Mouse (Mus musculus): Measurements from ENCODE around the gene Ldhb. TPM values are rescaled to one million over a fixed set of nuclear protein-coding genes. Genes with fewer than 3 reads are reported as not detected.
"Not testable (repeated sequence)": the region's sequence is repeated elsewhere in the genome, so short reads cannot be mapped to it uniquely, and the experiment has no call there.

Gene Ldhb
- polyA plus RNA-seq, 1 experiment from 2014 or later = 486 TPM

DNA sequence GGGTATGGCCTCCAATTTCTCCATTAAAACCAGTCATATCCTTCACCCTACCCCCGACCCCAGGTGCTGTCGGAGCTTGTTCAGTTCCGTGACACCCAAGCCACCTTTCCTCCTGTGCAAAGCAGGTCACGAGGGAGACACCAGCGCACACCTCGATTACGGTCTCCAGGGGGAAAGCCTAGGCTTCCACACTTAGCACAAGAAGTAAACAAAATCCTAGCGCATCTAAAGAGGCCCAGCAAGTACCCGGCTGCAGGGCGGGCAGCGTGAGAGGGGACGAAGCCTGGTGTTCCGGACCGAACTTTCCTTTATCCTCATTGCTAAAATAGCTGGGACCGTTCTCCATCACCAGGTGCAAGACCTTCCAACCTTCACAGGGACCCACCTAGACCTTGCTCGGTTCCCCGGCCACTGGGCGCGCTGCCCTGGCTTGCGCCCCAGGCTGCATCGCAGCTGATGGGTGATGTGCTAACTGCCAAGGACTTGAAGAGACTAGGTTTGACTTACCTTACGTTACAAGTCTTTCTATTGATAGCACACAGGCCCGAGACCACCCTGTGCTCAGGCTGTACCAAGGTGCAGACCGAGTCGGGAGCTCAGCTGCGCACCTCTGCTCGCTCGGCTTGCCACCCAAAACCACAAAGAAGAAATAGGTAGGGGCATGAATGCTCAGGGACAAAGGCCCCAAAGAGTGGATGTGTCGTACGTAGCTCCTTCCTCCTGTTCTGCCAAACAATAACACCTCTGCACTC, 548 bp downstream of the Ldhb start:
- H3K4me2 ChIP-seq (ENCODE audit: low read length) = peak overlapping the region; percentile 92
- H3K27ac ChIP-seq (replicated peaks; ENCODE audit: low read depth, low read length) = peak overlapping the region; percentile 65
- 0 out of 2 replicates have a peak, but pooled peaks cover 3% of the 10 kb centered on the region for H3K27me3 ChIP-seq (ENCODE audit: control insufficient read depth, insufficient read depth, low read length)
- peaks cover 14% of the 10 kb centered on the region for H3K4me1 ChIP-seq (ENCODE audit: control insufficient read depth, insufficient read depth, low read length)
- DNase-seq (peak; percentile 61), ATAC-seq (ENCODE audit: low FRiP score, low TSS enrichment) (peak; percentile 72)
- peak overlapping the region; percentile 74 for H3K9ac ChIP-seq (replicated peaks; ENCODE audit: low read length)
- H3K4me3 ChIP-seq (replicated peaks; ENCODE audit: low read depth, low read length) = peak overlapping the region; percentile 58
- WGBS = 1% methylated on average over 30 of the region's 30 CpGs
- peaks cover 11% of the 10 kb centered on the region; the same call in 1 of the 2 replicates for H3K36me3 ChIP-seq (ENCODE audit: control insufficient read depth, insufficient read depth, low read length)
- H3K9me3 ChIP-seq (ENCODE audit: control insufficient read depth, low read length) = no peaks in the 10 kb centered on the region

DNA sequence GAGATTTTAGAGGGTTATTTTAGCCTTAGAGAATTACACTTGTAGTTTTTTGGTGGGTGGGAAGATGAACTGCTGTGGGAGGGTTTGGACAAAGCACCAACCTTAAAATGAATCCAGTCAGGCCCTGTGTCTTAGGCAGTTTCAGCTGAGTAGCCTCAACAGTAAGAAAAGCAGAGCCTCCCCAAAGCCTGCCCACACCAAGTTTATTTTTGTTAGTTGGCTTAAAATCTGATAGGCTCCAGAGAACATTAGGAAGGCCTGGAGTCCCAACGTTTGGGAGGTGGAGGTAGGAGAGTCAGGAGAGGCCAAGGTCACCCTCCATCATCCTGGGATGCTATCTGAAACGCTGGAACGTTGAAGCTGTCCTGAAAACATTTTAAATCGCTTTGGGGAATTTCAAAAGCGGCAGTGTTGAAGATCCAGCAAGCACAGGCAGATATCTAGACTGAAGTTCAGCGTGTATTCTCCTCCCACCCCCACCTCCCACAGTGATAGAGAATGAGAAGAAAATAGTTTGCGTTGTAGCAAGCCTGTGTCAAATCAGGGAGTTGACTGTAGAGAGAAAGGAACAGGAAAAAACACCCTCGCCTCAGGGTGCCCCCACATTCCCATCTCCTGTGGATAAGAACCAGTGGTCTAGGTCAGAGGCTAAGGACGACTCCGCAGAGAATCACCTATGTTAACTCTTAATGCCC, 1.3 kb downstream of the Ldhb start:
- Histone ChIP-seq H3K4me3 (replicated peaks; ENCODE audit: low read depth, low read length) (peak overlapping the region; percentile 58), H3K4me2 (ENCODE audit: low read length) (peak overlapping the region; percentile 92), H3K9ac (replicated peaks; ENCODE audit: low read length) (peak overlapping the region; percentile 74), H3K27me3 (ENCODE audit: control insufficient read depth, insufficient read depth, low read length) (0 out of 2 replicates have a peak, but pooled peaks cover 3% of the 10 kb centered on the region), H3K27ac (replicated peaks; ENCODE audit: low read depth, low read length) (no peak overlapping the region), H3K36me3 (ENCODE audit: control insufficient read depth, insufficient read depth, low read length) (peaks cover 14% of the 10 kb centered on the region; the same call in 1 of the 2 replicates), H3K4me1 (ENCODE audit: control insufficient read depth, insufficient read depth, low read length) (peaks cover 14% of the 10 kb centered on the region), H3K9me3 (ENCODE audit: control insufficient read depth, low read length) (no peaks in the 10 kb centered on the region)
- WGBS = 6% methylated on average over 10 of the region's 10 CpGs
- DNase-seq = peak; percentile 23
- ATAC-seq (ENCODE audit: low FRiP score, low TSS enrichment) = no peak

DNA sequence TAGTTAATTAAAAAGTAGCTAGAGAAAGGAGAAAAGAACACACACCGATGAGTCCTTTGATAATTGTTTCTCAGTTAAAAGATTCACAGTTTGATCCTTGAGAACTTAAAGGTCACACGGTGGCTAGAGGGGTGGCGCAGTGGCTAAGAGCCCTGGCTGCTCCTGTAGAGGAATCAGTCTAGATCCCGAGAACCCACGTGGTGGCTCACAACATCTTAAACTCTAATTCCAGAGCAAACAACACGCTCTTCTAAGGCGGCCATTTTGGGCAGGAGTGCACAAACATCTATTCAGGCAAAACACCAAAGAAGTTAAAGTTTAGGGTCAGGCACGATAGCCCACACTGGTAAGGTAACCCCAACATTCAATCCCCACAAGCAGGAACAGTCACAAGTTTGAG, 4.2 kb downstream of the Ldhb start:
- 77% methylated on average over 8 of the region's 8 CpGs for WGBS
- no peaks in the 10 kb centered on the region for H3K9me3 ChIP-seq (ENCODE audit: control insufficient read depth, low read length)
- peaks cover 38% of the 10 kb centered on the region for H3K36me3 ChIP-seq (ENCODE audit: control insufficient read depth, insufficient read depth, low read length)
- no peak for DNase-seq
- ATAC-seq (ENCODE audit: low FRiP score, low TSS enrichment) = no peak
- H3K4me2 ChIP-seq (ENCODE audit: low read length) = no peak overlapping the region
- H3K27ac ChIP-seq (replicated peaks; ENCODE audit: low read depth, low read length) = no peak overlapping the region
- peaks cover 14% of the 10 kb centered on the region for H3K4me1 ChIP-seq (ENCODE audit: control insufficient read depth, insufficient read depth, low read length)
- H3K27me3 ChIP-seq (ENCODE audit: control insufficient read depth, insufficient read depth, low read length) = no peaks in the 10 kb centered on the region
- no peak overlapping the region for H3K4me3 ChIP-seq (replicated peaks; ENCODE audit: low read depth, low read length)
- H3K9ac ChIP-seq (replicated peaks; ENCODE audit: low read length) = no peak overlapping the region

DNA sequence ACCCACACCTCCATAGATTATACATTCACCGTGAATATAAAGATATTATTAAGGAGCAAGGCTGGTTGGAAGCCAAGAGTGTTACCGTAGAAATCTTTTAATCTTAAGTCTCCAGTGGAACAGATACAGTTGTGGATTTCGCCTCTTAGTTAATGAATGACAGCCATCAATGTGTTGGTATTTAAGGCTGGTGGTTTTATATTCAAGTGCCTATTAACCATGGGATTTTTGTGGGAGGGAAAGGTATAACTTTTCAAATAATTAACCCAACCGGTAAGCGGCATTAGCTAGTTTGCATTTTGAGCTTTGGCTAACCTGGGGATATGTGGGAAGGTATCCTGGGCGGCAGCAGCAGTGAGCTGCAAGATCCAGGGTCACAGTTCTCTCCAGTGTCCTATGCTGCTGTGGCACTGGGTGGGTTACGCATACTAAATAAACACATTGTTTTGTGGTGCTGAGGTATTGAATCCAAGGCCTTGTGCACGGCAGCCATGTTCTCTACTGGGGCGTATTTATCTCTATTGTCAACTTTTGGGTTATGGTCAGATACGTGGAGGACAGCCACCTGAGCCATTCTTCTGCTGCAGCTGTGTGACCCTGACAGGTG, 5.1 kb downstream of the Ldhb start:
- no peak for DNase-seq
- no peak overlapping the region for H3K27ac ChIP-seq (replicated peaks; ENCODE audit: low read depth, low read length)
- peaks cover 47% of the 10 kb centered on the region for H3K36me3 ChIP-seq (ENCODE audit: control insufficient read depth, insufficient read depth, low read length)
- H3K4me3 ChIP-seq (replicated peaks; ENCODE audit: low read depth, low read length) = no peak overlapping the region
- H3K27me3 ChIP-seq (ENCODE audit: control insufficient read depth, insufficient read depth, low read length) = no peaks in the 10 kb centered on the region
- no peak overlapping the region for H3K9ac ChIP-seq (replicated peaks; ENCODE audit: low read length)
- no peak for ATAC-seq (ENCODE audit: low FRiP score, low TSS enrichment)
- H3K4me2 ChIP-seq (ENCODE audit: low read length) = no peak overlapping the region
- no peaks in the 10 kb centered on the region for H3K9me3 ChIP-seq (ENCODE audit: control insufficient read depth, low read length)
- 91% methylated on average over 10 of the region's 10 CpGs for WGBS
- H3K4me1 ChIP-seq (ENCODE audit: control insufficient read depth, insufficient read depth, low read length) = peaks cover 10% of the 10 kb centered on the region

DNA sequence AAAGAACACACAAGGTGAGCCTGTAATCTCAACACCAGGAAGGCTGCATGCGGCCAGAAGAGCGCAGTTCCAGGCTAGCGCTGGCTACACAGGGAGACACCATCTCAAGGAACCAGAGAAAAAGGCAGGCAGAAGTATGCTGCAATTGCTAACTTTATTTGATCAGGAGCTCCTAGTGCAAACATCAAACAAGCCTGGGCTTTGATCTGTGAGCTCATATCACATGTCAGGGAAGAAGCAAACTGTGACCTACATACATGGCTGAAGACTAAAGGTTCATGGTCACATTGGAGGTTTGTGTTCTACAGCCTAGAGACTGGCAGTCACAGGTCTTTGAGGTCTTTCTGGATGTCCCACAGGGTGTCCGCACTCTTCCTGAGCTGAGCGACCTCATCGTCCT, 17.6 kb downstream of the Ldhb start:
- peaks cover 80% of the 10 kb centered on the region for H3K36me3 ChIP-seq (ENCODE audit: control insufficient read depth, insufficient read depth, low read length)

DNA sequence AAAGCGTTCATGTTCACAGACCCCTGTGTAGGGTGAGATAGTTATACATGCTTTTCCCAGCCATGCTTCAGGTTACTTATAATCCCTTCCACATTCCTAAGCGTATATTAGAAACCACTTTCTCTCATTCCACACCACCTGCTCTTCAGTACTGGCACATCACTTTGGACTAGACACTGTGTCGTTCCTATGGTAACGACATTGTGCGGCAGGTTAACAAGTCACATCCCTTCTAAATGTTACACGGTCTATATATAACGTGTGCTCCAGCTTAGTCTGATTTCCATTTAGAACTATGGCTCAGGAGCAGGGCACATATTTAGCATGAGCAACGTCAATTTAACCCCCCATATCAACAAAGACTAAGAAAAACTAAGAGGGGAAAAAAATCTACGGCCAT, 20.1 kb downstream of the Ldhb start:
- Histone ChIP-seq H3K36me3 (ENCODE audit: control insufficient read depth, insufficient read depth, low read length) (peaks cover 56% of the 10 kb centered on the region), H3K27ac (replicated peaks; ENCODE audit: low read depth, low read length) (no peak overlapping the region), H3K9ac (replicated peaks; ENCODE audit: low read length) (no peak overlapping the region), H3K9me3 (ENCODE audit: control insufficient read depth, low read length) (no peaks in the 10 kb centered on the region), H3K4me3 (replicated peaks; ENCODE audit: low read depth, low read length) (no peak overlapping the region), H3K27me3 (ENCODE audit: control insufficient read depth, insufficient read depth, low read length) (no peaks in the 10 kb centered on the region), H3K4me2 (ENCODE audit: low read length) (no peak overlapping the region), H3K4me1 (ENCODE audit: control insufficient read depth, insufficient read depth, low read length) (no peaks in the 10 kb centered on the region)
- ATAC-seq (ENCODE audit: low FRiP score, low TSS enrichment) (no peak), DNase-seq (no peak)
- 95% methylated on average over 9 of the region's 9 CpGs for WGBS

More for the DNA sequence above, 17.6 kb downstream of the Ldhb start:
- ATAC-seq (ENCODE audit: low FRiP score, low TSS enrichment); H3K4me2 ChIP-seq (ENCODE audit: low read length); H3K27me3 ChIP-seq (ENCODE audit: control insufficient read depth, insufficient read depth, low read length); H3K4me3 ChIP-seq (replicated peaks; ENCODE audit: low read depth, low read length); H3K9ac ChIP-seq (replicated peaks; ENCODE audit: low read length); H3K9me3 ChIP-seq (ENCODE audit: control insufficient read depth, low read length); DNase-seq; H3K4me1 ChIP-seq (ENCODE audit: control insufficient read depth, insufficient read depth, low read length); H3K27ac ChIP-seq (replicated peaks; ENCODE audit: low read depth, low read length): not testable (repeated sequence)
- 96% methylated on average over 6 of the region's 6 CpGs for WGBS

DNA sequence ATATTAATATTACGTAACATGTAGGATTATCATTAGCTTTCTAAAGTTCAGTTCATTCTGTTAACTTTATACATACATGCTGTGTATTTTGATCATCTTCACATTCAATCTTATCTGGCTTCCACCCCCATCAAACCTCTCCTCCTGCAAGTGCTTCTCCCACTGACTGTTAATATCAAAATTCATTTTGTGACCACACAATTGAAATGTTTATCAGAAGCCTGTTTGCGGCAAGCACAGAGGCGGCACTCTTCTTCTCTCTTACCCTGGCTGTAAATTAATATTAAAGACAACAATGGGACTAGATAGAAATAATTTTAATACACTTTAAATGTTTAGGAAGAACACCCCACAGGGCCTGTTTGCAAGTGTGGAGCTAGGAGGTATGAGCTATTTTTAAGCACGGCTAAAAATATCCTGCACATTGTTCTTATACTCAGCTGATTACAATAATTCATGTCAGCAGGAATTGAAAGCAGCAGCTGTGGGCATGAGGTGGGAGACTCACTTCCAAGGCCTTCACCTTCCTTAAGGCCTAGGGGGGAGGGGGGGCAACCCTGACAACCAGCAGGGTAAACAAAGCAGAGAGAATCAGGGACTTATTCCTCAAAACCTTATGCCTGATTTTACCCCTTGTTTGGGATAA, 22.2 kb downstream of the Ldhb start:
- Histone ChIP-seq H3K4me3 (replicated peaks; ENCODE audit: low read depth, low read length) (no peak overlapping the region), H3K27ac (replicated peaks; ENCODE audit: low read depth, low read length) (no peak overlapping the region), H3K36me3 (ENCODE audit: control insufficient read depth, insufficient read depth, low read length) (peaks cover 37% of the 10 kb centered on the region), H3K4me1 (ENCODE audit: control insufficient read depth, insufficient read depth, low read length) (no peaks in the 10 kb centered on the region), H3K9me3 (ENCODE audit: control insufficient read depth, low read length) (no peaks in the 10 kb centered on the region), H3K9ac (replicated peaks; ENCODE audit: low read length) (no peak overlapping the region), H3K27me3 (ENCODE audit: control insufficient read depth, insufficient read depth, low read length) (no peaks in the 10 kb centered on the region), H3K4me2 (ENCODE audit: low read length) (no peak overlapping the region)
- peak; percentile 14 for DNase-seq
- ATAC-seq (ENCODE audit: low FRiP score, low TSS enrichment) = no peak
- 92% methylated on average over 4 of the region's 4 CpGs for WGBS

DNA sequence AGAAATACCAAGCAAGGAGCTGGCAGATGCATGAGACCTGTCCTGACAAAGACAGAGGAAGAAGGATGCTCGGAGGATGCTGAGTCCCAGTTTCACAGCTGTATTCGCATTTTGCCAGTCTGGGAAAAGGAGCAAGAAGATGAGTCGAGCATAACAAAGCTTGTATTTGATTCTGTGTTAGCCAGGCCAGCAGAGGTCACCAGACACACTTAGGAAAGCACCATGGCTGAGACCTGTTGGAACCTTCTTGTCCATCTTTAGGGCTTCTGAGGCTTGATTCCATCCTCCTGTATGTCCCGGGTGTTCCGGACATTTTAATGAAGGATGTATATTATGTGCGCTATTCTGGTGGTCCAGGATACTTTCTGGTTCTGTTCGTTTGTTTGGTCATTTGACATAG, 30.5 kb downstream of the Ldhb start:
- ATAC-seq (ENCODE audit: low FRiP score, low TSS enrichment) = no peak
- no peak for DNase-seq
- Histone ChIP-seq H3K4me1 (ENCODE audit: control insufficient read depth, insufficient read depth, low read length) (no peaks in the 10 kb centered on the region), H3K4me3 (replicated peaks; ENCODE audit: low read depth, low read length) (no peak overlapping the region), H3K27me3 (ENCODE audit: control insufficient read depth, insufficient read depth, low read length) (no peaks in the 10 kb centered on the region), H3K9me3 (ENCODE audit: control insufficient read depth, low read length) (no peaks in the 10 kb centered on the region), H3K4me2 (ENCODE audit: low read length) (no peak overlapping the region), H3K27ac (replicated peaks; ENCODE audit: low read depth, low read length) (no peak overlapping the region), H3K36me3 (ENCODE audit: control insufficient read depth, insufficient read depth, low read length) (no peaks in the 10 kb centered on the region), H3K9ac (replicated peaks; ENCODE audit: low read length) (no peak overlapping the region)
- 81% methylated on average over 7 of the region's 7 CpGs for WGBS

Data from midbrain, embryonic 14.5 days (tissue).